Comparison of ENCODE assay signal across 8 mouse cellular contexts in the genomic region with DNA sequence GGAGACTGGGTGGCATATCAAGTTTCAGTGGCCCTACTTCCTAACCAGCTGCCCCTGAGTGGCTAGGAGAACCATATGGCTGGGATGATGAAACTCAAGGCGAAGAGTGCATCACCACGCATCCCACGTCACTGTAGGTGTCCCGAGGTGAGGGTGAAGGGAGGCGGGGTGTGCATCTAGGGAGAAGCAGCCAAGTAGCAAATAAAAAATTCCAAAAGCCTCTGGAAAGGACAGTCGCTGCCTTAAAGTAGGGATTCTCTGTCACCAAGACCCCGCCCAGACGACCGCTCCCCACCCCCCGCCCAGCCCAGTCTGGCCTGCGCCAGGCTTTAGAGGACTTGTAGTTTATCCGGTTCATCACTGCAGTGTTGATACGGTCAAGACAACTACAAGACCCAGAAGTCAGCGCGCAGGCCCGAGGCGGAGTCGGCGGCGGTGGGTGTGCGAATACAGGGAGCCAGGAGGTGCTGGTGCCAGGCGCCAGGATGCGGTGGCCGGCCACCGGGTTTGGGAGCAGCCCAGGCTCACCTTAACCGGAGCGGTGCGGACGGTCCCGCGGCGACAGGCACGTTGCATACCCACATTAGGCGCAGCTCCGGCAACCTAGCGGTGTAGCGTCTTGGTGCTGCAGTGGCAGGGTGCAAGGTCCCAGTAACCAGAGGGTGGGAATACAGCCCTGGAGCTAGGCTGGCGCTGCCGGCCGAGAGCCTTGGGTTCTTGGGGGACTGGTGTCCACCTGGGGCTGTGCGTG. TPM values are rescaled to one million over a fixed set of nuclear protein-coding genes. Genes with fewer than 3 reads are reported as not detected.
DNase-seq lines count a peak whose midpoint lies in the region; ATAC-seq and TF ChIP-seq lines count a peak whose summit lies in the region.

Gene Gpt2 (plus strand): TSS at position 452 of the 751 bp plus-strand sequence.

- peak within 1 kb of the TSS; percentile 86 for H3K9ac ChIP-seq in ES-E14 (ENCODE audit: insufficient read depth, low read depth, low read length, poor library complexity, severe bottlenecking)
- peak within 1 kb of the TSS; percentile 78 for H3K9ac ChIP-seq in lung, embryonic 16.5 days (ENCODE audit: low read length)

- no peaks in the 10 kb centered on the region for H3K9me3 ChIP-seq in ES-E14 (ENCODE audit: control insufficient read depth, insufficient read depth, low read depth, low read length)
- H3K9me3 ChIP-seq in lung, embryonic 16.5 days (ENCODE audit: control insufficient read depth, low read length), result no peaks in the 10 kb centered on the region

- H3K4me1 ChIP-seq in ES-E14 (ENCODE audit: control insufficient read depth in 2 of 2, insufficient read depth in 2 of 2, low read length in 2 of 2, poor library complexity in 1 of 2), result peaks cover 13 to 17% of the 10 kb centered on the region in 2 experiments; a peak in 3 of 4 replicates
- peaks cover 10% of the 10 kb centered on the region for H3K4me1 ChIP-seq in lung, embryonic 16.5 days (replicated peaks; ENCODE audit: control insufficient read depth, insufficient read depth, low read length)

- under 1% methylated on average over 41 of the region's 41 CpGs for WGBS in lung, embryonic 16.5 days

- peak; percentile 86 for DNase-seq in ES-E14 (ENCODE audit: low read depth, low spot score)
- DNase-seq in cerebellum, adult 11-12 months, result peak; percentile 95
- DNase-seq in forelimb bud, embryonic 11.5 days (ENCODE audit: low read depth, low spot score), result peak; percentile 94
- DNase-seq in layer of hippocampus, adult 9-10 months (ENCODE audit: low spot score), result peak; percentile 85
- peak; percentile 78 for DNase-seq in ovary, postnatal 10 days (ENCODE audit: low spot score)
- DNase-seq in thymus, postnatal 10 days (ENCODE audit: low spot score in 2 of 2), result peak; percentile 72 to 77

- peak within 1 kb of the TSS; percentile 99 for H3K4me2 ChIP-seq in lung, embryonic 16.5 days (ENCODE audit: low read depth, low read length)

- in situ Hi-C loops in ES-E14 (cut with MboI; ENCODE audit: low sequenced_read_pairs in 2 of 2, unreplicated experiment in 2 of 2), result no loop called here

- no peaks in the 10 kb centered on the region for H3K27me3 ChIP-seq in lung, embryonic 16.5 days (ENCODE audit: control insufficient read depth, insufficient read depth, low read depth, low read length)

- H3K4me3 ChIP-seq in ES-E14 (ENCODE audit: insufficient read depth in 1 of 2, low read depth in 1 of 2, low read length in 2 of 2, poor library complexity in 1 of 2, severe bottlenecking in 1 of 2), result peak within 1 kb of the TSS; percentile 96 to 97
- peak within 1 kb of the TSS; percentile 77 for H3K4me3 ChIP-seq in lung, embryonic 16.5 days (ENCODE audit: low read length)

- H3K27ac ChIP-seq in ES-E14 (ENCODE audit: insufficient read depth, low read depth, low read length, poor library complexity, severe bottlenecking), result peak within 1 kb of the TSS; percentile 59
- peak within 1 kb of the TSS; percentile 17; the same call in 1 of the 2 replicates for H3K27ac ChIP-seq in lung, embryonic 16.5 days (ENCODE audit: low read length)

- H3K36me3 ChIP-seq in ES-E14 (ENCODE audit: control insufficient read depth, insufficient read depth, low read length, poor library complexity, severe bottlenecking), result peaks cover 13% of the 10 kb centered on the region; the same call in 1 of the 2 replicates
- no peaks in the 10 kb centered on the region for H3K36me3 ChIP-seq in lung, embryonic 16.5 days (ENCODE audit: control insufficient read depth, insufficient read depth, low read length)

- peak; percentile 97 for ATAC-seq in hematopoietic stem cell, adult 5-6 weeks (replicated peaks in 1 of 2; ENCODE audit: insufficient read depth in 1 of 2, low FRiP score in 2 of 2, low TSS enrichment in 1 of 2, low read depth in 1 of 2, poor library complexity in 2 of 2, severe bottlenecking in 2 of 2)
- peak; percentile 99 for ATAC-seq in lung, embryonic 16.5 days (ENCODE audit: low read depth)

TF ChIP-seq in ES-E14, 5 proteins besides CTCF, POLR2A, EP300 and RAD21:
- TF ChIP-seq HCFC1 (IDR thresholded peaks at IDR 0.05; ENCODE audit: borderline replicate concordance, insufficient read depth, low read length) (peak; percentile 95), ZC3H11A (IDR thresholded peaks at IDR 0.05; ENCODE audit: borderline replicate concordance, low read depth, low read length) (no peak)

RNA-seq across cellular contexts. Expression of gene Gpt2, which starts in this region (rescaled TPM):
- total RNA-seq in ES-E14 (2012; rRNA removed), result 31.9 and 46.4 TPM in 2 replicates
- total RNA-seq in hematopoietic stem cell, adult 5-6 weeks (2017), result 3.8 and 5.0 TPM in 2 replicates
- polyA plus RNA-seq in lung, embryonic 16.5 days (2015; fragmentation: Nextera tagmentation; extraction: Ambion mirVana), result 13.8 and 15.5 TPM in 2 replicates

Comparison
In these comparisons a context has a peak if more than half of its experiments do, and no peak if none do; other contexts are left out.
1. Peak in every context shown above with its lines: DNase-seq, ATAC-seq, H3K4me3 ChIP-seq and H3K27ac ChIP-seq.